Mouse (Mus musculus) kidney, embryonic 16.5 days (tissue): ENCODE measurements around the gene Bche. TPM values are rescaled to one million over a fixed set of nuclear protein-coding genes. Genes with fewer than 3 reads are reported as not detected.

Experiments used
- ATAC-seq: fragments of 200-750 bp; cut with Nextera tagmentation; 2 replicates; pipeline ENCODE4 v1.8.0; 2017; ENCODE audit warnings: moderate TSS enrichment; ENCODE audit not compliant: low FRiP score, low TSS enrichment
- H3K27ac ChIP-seq: fragments of 300-500 bp; sonication (generic); 2 replicates; pipeline ENCODE4 v1.5.1; 2014; ENCODE audit warnings: low read length
- H3K27me3 ChIP-seq: fragments of 300-500 bp; sonication (generic); 2 replicates; pipeline ENCODE4 v1.6.1; 2014; ENCODE audit warnings: low read length, control low read depth, mixed read lengths; ENCODE audit not compliant: insufficient read depth
- H3K36me3 ChIP-seq: fragments of 300-500 bp; sonication (generic); 2 replicates; pipeline ENCODE4 v1.6.1; 2014; ENCODE audit warnings: low read length, control low read depth, mixed read lengths; ENCODE audit not compliant: insufficient read depth
- H3K4me1 ChIP-seq: fragments of 300-500 bp; sonication (generic); 2 replicates; pipeline ENCODE4 v1.6.1; 2014; ENCODE audit warnings: low read length, control low read depth, mixed read lengths; ENCODE audit not compliant: insufficient read depth
- H3K4me2 ChIP-seq: fragments of 300-500 bp; sonication (generic); replicated peaks from 2 replicates; pipeline ENCODE4 v1.6.1; 2014; ENCODE audit warnings: low read depth, low read length
- H3K4me3 ChIP-seq: fragments of 300-500 bp; sonication (generic); 2 replicates; pipeline ENCODE4 v1.5.1; 2014; ENCODE audit warnings: mild to moderate bottlenecking, low read length
- H3K9ac ChIP-seq: fragments of 300-500 bp; sonication (generic); replicated peaks from 2 replicates; pipeline ENCODE4 v1.6.1; 2014; ENCODE audit warnings: low read length
- H3K9me3 ChIP-seq: fragments of 300-500 bp; sonication (generic); 2 replicates; pipeline ENCODE4 v1.6.1; 2016; ENCODE audit warnings: low read length, control low read depth
- WGBS: fragments of 180-500 bp; shearing (Covaris S2); extraction: QIAGEN DNeasy Blood & Tissue Kit; methylation state at CpG from one replicate; pipeline ENCODE4 v1.1.7; 2014; 5-methylcytosine and 5-hydroxymethylcytosine counted together
- polyA plus RNA-seq: library from polyadenylated mRNA; unstranded; fragments of >200 nt; fragmentation: Nextera tagmentation; extraction: Ambion mirVana; gene quantifications from 2 replicates; pipeline ENCODE4 v1.2.1, GENCODE M21; 2015

Bche gene
- polyA plus RNA-seq, 1 experiment from 2014 or later = 2.5 TPM

DNA sequence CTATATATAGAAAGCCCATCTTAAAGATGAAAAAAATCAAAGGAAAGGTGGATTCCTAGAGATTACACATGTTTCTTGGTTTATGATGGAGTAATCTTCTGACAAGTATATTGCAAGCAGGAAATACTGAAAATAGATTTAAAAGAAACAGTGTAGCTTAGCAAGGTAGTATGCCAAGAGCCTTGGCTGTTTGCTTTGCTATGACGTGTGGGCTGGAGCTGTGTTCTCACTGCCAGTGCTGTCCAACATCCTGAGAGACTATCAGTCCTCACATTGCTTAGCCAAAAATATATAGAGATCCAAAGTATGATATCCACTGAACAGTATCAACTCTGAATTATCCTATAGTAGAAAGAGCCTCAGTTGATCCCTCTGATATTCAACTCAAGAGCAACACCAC, 9.3 kb downstream of the Bche start:
- H3K27me3 ChIP-seq = no peaks in the 10 kb centered on the region
- H3K4me2 ChIP-seq = no peak overlapping the region
- no peak for ATAC-seq
- no peak overlapping the region for H3K9ac ChIP-seq
- H3K27ac ChIP-seq = no peak overlapping the region
- no peak overlapping the region for H3K4me3 ChIP-seq
- H3K4me1 ChIP-seq = no peaks in the 10 kb centered on the region
- WGBS = 79% methylated on average over 1 of the region's 1 CpGs
- no peaks in the 10 kb centered on the region for H3K36me3 ChIP-seq
- H3K9me3 ChIP-seq = no peaks in the 10 kb centered on the region

DNA sequence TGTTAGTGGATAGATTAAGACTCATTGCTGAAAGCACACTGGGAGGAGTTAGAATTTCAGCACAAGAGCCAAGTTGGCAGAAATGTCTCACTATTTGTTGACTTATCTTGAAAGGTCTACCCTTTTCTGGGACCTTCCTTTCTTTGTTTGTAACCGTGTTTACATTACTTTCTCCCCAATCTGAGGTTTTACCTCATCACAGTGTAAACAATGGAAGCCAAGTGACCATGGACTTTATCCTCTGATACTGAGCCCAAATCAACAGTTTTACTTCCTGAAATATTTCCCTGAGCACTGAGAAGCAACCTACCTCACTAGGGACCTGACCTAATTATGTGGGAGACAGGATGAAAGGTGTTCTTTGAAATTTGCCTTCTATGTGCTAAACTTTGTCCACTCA, 34.9 kb downstream of the Bche start:
- H3K4me3 ChIP-seq = no peak overlapping the region
- no peak overlapping the region for H3K27ac ChIP-seq
- no peaks in the 10 kb centered on the region for H3K4me1 ChIP-seq
- WGBS = 52% methylated on average over 1 of the region's 1 CpGs
- no peak overlapping the region for H3K9ac ChIP-seq
- H3K9me3 ChIP-seq = no peaks in the 10 kb centered on the region
- no peak for ATAC-seq
- no peaks in the 10 kb centered on the region for H3K36me3 ChIP-seq
- H3K27me3 ChIP-seq = no peaks in the 10 kb centered on the region
- no peak overlapping the region for H3K4me2 ChIP-seq

DNA sequence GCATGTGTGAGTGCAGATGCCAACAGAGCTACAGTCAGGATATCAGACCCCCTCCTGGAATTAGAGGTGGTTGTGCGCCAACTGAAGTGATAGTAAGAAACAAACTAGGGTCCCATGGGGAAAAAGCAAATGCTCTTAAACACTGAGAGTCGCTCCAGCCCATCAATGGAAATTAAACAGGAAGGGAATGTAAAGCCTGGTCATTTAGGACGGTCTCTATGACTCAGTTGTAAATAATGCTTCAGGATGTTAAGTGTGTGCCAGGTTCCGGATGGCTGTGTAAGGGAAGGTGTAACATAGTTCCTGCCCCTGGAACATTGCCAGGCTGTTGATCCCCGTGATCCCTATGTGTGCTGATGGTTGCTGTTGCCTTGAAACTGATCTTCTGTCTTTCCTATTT, 40.0 kb downstream of the Bche start:
- no peaks in the 10 kb centered on the region for H3K4me1 ChIP-seq
- WGBS = 48% methylated on average over 5 of the region's 5 CpGs
- H3K9ac ChIP-seq = no peak overlapping the region
- H3K27me3 ChIP-seq = no peaks in the 10 kb centered on the region
- H3K4me2 ChIP-seq = no peak overlapping the region
- H3K4me3 ChIP-seq = no peak overlapping the region
- H3K9me3 ChIP-seq = no peaks in the 10 kb centered on the region
- peak; percentile 61; the same call in 1 of the 2 replicates for ATAC-seq
- no peak overlapping the region for H3K27ac ChIP-seq
- H3K36me3 ChIP-seq = no peaks in the 10 kb centered on the region

DNA sequence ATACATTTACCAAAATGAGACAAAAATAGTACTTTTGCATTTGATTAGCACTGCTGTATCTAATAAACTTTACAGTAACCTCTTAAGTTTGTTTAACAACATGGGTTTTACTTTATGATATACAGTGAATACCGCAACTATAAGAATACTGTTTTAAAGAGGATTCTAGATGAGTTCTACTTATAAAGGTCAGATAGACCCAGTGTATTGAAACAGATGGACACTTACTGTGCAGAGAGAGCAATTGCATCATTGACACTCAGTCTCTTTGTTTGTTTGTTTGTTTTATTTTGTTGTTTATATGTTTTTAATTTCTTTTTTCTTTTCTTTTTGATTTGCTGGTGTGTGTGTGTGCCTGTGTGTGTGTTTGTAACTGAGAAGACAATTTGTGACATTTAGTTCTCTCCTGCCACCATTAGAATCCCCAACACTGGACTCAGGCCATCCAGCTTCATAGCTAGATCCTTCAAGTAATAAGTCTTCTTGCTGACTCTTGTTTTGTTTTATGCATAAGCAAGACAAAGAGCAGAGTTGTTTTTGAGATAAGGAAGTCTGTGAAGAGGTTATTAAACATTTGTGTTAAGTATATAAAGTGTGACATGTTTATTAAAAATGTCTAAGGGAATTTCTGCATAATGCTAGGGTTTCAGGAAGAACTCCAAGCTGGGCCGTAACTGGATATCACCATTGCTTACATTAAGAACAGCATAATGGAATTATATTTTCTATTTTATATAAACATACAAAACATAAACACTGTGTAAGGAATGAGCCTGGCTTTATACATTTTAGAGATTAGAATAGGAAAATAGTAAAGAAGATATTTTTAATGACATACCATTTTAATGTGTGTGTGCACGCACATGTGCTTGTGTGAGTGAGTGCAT, 40.7 kb downstream of the Bche start:
- no peak for ATAC-seq
- H3K4me3 ChIP-seq = no peak overlapping the region
- no peak overlapping the region for H3K4me2 ChIP-seq
- no peaks in the 10 kb centered on the region for H3K4me1 ChIP-seq
- H3K9ac ChIP-seq = no peak overlapping the region
- WGBS = 85% methylated on average over 3 of the region's 3 CpGs
- H3K27me3 ChIP-seq = no peaks in the 10 kb centered on the region
- H3K9me3 ChIP-seq = no peaks in the 10 kb centered on the region
- H3K36me3 ChIP-seq = no peaks in the 10 kb centered on the region
- H3K27ac ChIP-seq = no peak overlapping the region

DNA sequence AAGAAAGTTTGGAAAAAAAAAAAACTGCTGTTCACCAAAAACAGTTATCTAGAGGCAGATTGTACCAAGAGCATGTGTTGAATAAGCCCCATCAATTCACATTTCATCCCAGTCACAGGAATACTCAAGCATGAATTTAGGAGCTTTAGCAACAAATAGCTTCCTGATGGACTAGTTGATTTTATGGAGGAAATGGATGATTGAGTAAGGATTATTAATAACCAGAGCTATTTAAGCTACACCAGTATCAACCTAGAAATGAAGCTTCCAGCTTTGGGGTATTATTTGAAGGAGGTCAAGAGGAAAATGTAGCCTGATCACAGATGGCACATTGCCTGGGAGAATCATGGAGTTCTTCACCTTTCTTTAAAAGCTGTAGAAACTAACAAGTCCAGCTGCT, 57.9 kb downstream of the Bche start:
- H3K4me3 ChIP-seq = no peak overlapping the region
- H3K36me3 ChIP-seq = no peaks in the 10 kb centered on the region
- H3K9ac ChIP-seq = no peak overlapping the region
- no peak overlapping the region for H3K4me2 ChIP-seq
- ATAC-seq = no peak
- H3K27ac ChIP-seq = no peak overlapping the region
- no peaks in the 10 kb centered on the region for H3K27me3 ChIP-seq
- H3K4me1 ChIP-seq = no peaks in the 10 kb centered on the region
- H3K9me3 ChIP-seq = peaks cover 3% of the 10 kb centered on the region; the same call in 1 of the 2 replicates

DNA sequence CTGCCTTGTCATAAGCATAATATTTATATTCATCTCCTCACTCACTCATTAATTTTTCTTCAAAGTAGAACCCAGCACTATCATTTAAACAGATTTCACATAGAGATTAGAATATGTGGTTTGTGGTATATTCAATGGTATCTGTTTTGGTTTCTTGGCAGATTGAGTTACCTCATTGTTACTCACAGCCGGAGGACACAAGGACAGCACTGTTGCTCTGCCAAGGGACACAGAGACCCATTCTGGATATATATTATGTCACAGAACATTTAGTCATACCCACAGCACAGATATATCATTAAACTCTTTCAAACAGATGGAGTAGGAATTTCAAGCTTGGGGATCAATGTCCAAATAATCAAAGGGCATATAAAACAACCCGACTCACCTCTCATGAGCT, 61.2 kb downstream of the Bche start:
- Histone ChIP-seq H3K36me3 (no peaks in the 10 kb centered on the region), H3K9me3 (no peaks in the 10 kb centered on the region), H3K27me3 (no peaks in the 10 kb centered on the region), H3K4me3 (no peak overlapping the region), H3K4me1 (no peaks in the 10 kb centered on the region), H3K4me2 (no peak overlapping the region), H3K9ac (no peak overlapping the region), H3K27ac (no peak overlapping the region)
- no peak for ATAC-seq
- 91% methylated on average over 2 of the region's 2 CpGs for WGBS

DNA sequence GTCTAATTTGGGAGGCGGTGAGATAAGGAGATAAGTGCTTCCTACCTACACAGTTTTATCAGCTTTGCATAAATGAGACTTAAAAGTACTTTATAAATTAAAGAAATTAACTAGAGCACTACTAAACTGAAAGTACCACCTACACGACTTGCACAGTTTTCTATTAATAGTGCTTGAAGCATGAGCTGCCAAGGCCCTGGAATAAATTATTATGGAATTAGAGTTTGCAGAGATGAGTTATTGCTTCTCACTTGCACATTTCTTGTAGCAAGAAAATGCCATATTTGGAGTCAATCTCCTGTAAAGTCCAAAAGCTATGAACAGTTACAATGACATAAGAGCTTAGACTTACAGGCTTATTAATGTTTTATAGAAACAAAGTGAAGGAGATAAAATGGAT, 96.8 kb downstream of the Bche start:
- no peak overlapping the region for H3K4me2 ChIP-seq
- no peak overlapping the region for H3K4me3 ChIP-seq
- H3K27me3 ChIP-seq = no peaks in the 10 kb centered on the region
- 77% methylated on average over 2 of the region's 2 CpGs for WGBS
- H3K9ac ChIP-seq = no peak overlapping the region
- H3K27ac ChIP-seq = no peak overlapping the region
- H3K4me1 ChIP-seq = no peaks in the 10 kb centered on the region
- no peaks in the 10 kb centered on the region for H3K36me3 ChIP-seq
- H3K9me3 ChIP-seq = no peaks in the 10 kb centered on the region
- no peak for ATAC-seq

DNA sequence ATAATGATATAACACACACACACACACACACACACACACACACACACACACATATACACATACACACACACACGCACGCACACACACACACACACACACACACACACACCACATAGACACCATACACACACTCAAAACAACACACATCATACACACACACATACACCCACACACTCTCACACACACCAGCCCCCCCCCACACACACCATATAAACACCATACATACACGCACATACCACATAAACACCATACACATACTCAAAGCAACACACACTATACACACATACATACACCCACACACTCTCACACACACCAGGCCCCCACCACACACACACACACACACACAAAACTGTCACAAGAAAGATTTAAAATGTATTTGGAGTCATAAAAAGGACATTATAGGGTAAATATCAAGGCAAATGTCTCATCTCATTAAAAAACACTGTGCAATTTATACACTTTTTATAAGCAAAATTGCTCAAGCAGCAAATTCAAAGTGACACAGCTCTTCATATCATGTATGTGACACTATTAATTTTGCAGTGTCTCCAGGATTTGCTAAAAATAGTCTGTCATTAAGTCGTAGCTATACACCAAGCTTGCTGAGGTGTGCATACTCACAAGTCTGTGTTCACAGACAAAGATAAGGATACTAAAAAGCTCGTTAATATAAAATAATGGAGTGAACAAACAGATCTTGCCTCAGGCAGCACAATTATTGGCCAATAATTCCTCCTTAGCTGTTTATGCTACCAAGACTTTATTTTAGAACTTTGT, 116.3 kb downstream of the Bche start:
- Histone ChIP-seq H3K9me3 (no peaks in the 10 kb centered on the region), H3K27me3 (no peaks in the 10 kb centered on the region), H3K4me2 (no peak overlapping the region), H3K27ac (no peak overlapping the region), H3K9ac (no peak overlapping the region), H3K4me3 (no peak overlapping the region), H3K4me1 (no peaks in the 10 kb centered on the region), H3K36me3 (no peaks in the 10 kb centered on the region)
- 78% methylated on average over 4 of the region's 5 CpGs for WGBS
- no peak for ATAC-seq
